Mouse (Mus musculus): ENCODE measurements around the gene Pnkd. TPM values are rescaled to one million over a fixed set of nuclear protein-coding genes. Genes with fewer than 3 reads are reported as not detected.

Pnkd gene
- polyA plus RNA-seq, 1 experiment from 2014 or later: 119 TPM

GRCm38 (mm10) chr1:74249331-74249980, 35.3 kb upstream of the Pnkd start:
- Histone ChIP-seq H3K9me3 (no peaks in the 10 kb centered on the region), H3K36me3 (peaks cover 71% of the 10 kb centered on the region), H3K4me2 (no peak overlapping the region), H3K9ac (no peak overlapping the region), H3K27ac (replicated peaks) (no peak overlapping the region), H3K27me3 (no peaks in the 10 kb centered on the region), H3K4me3 (no peak overlapping the region), H3K4me1 (replicated peaks) (peaks cover 8% of the 10 kb centered on the region; the same call in 1 of the 2 replicates)
- 78% methylated on average over 5 of the region's 5 CpGs for WGBS
- no peak for ATAC-seq (ENCODE audit: low read depth)

- no peak overlapping the region for H3K4me3 ChIP-seq
- no peak for ATAC-seq (ENCODE audit: low read depth)
- 91% methylated on average over 4 of the region's 4 CpGs for whole genome bisulfite sequencing
- no peak overlapping the region for H3K9ac ChIP-seq
- no peak overlapping the region for H3K27ac ChIP-seq (replicated peaks)
- H3K4me2 ChIP-seq: no peak overlapping the region
- H3K36me3 ChIP-seq: peaks cover 77% of the 10 kb centered on the region
- no peaks in the 10 kb centered on the region for H3K9me3 ChIP-seq
- H3K27me3 ChIP-seq: no peaks in the 10 kb centered on the region
- peaks cover 3% of the 10 kb centered on the region; the same call in 1 of the 2 replicates for H3K4me1 ChIP-seq (replicated peaks)
Measured at GRCm38 (mm10) chr1:74250096-74250495, 34.6 kb upstream of the Pnkd start.

GRCm38 (mm10) chr1:74255704-74256345, 28.9 kb upstream of the Pnkd start:
- Histone ChIP-seq H3K4me1 (replicated peaks) (no peaks in the 10 kb centered on the region), H3K9ac (no peak overlapping the region), H3K4me3 (no peak overlapping the region), H3K4me2 (no peak overlapping the region), H3K27me3 (no peaks in the 10 kb centered on the region), H3K36me3 (peaks cover 92% of the 10 kb centered on the region), H3K9me3 (no peaks in the 10 kb centered on the region), H3K27ac (replicated peaks) (no peak overlapping the region)
- no peak for ATAC-seq (ENCODE audit: low read depth)
- 98% methylated on average over 8 of the region's 8 CpGs for WGBS

GRCm38 (mm10) chr1:74256782-74257181, 27.9 kb upstream of the Pnkd start:
- Histone ChIP-seq H3K4me3 (no peak overlapping the region), H3K4me2 (no peak overlapping the region), H3K9me3 (no peaks in the 10 kb centered on the region), H3K27ac (replicated peaks) (no peak overlapping the region), H3K4me1 (replicated peaks) (no peaks in the 10 kb centered on the region), H3K36me3 (peaks cover 92% of the 10 kb centered on the region), H3K27me3 (no peaks in the 10 kb centered on the region), H3K9ac (no peak overlapping the region)
- WGBS: 87% methylated on average over 4 of the region's 4 CpGs
- no peak for ATAC-seq (ENCODE audit: low read depth)

- WGBS: 90% methylated on average over 6 of the region's 6 CpGs
- Histone ChIP-seq H3K27ac (replicated peaks) (no peak overlapping the region), H3K27me3 (no peaks in the 10 kb centered on the region), H3K4me3 (no peak overlapping the region), H3K36me3 (peaks cover 96% of the 10 kb centered on the region), H3K9ac (no peak overlapping the region), H3K4me2 (no peak overlapping the region), H3K9me3 (no peaks in the 10 kb centered on the region), H3K4me1 (replicated peaks) (no peaks in the 10 kb centered on the region)
- ATAC-seq (ENCODE audit: low read depth): no peak
Measured at GRCm38 (mm10) chr1:74262510-74262909, 22.2 kb upstream of the Pnkd start.

- Histone ChIP-seq H3K4me3 (no peak overlapping the region), H3K9ac (no peak overlapping the region), H3K4me1 (replicated peaks) (no peaks in the 10 kb centered on the region), H3K36me3 (peaks cover 62% of the 10 kb centered on the region), H3K9me3 (no peaks in the 10 kb centered on the region), H3K27ac (replicated peaks) (no peak overlapping the region), H3K27me3 (no peaks in the 10 kb centered on the region), H3K4me2 (no peak overlapping the region)
- ATAC-seq (ENCODE audit: low read depth): no peak
- 91% methylated on average over 8 of the region's 8 CpGs for WGBS
Measured at GRCm38 (mm10) chr1:74268750-74269149, 16.0 kb upstream of the Pnkd start.

- Histone ChIP-seq H3K9ac (no peak overlapping the region), H3K27me3 (no peaks in the 10 kb centered on the region), H3K4me3 (no peak overlapping the region), H3K4me2 (no peak overlapping the region), H3K27ac (replicated peaks) (no peak overlapping the region), H3K4me1 (replicated peaks) (no peaks in the 10 kb centered on the region), H3K36me3 (peaks cover 32% of the 10 kb centered on the region), H3K9me3 (no peaks in the 10 kb centered on the region)
- no peak for ATAC-seq (ENCODE audit: low read depth)
- 81% methylated on average over 4 of the region's 4 CpGs for WGBS
Measured at GRCm38 (mm10) chr1:74271659-74272058, 13.1 kb upstream of the Pnkd start.

GRCm38 (mm10) chr1:74275015-74275414, 9.7 kb upstream of the Pnkd start:
- Histone ChIP-seq H3K9me3 (no peaks in the 10 kb centered on the region), H3K4me1 (replicated peaks) (no peaks in the 10 kb centered on the region), H3K27ac (replicated peaks) (no peak overlapping the region), H3K9ac (no peak overlapping the region), H3K27me3 (no peaks in the 10 kb centered on the region), H3K4me3 (no peak overlapping the region), H3K4me2 (no peak overlapping the region), H3K36me3 (peaks cover 18% of the 10 kb centered on the region)
- WGBS: 37% methylated on average over 9 of the region's 9 CpGs
- ATAC-seq (ENCODE audit: low read depth): no peak

GRCm38 (mm10) chr1:74277041-74277440, 7.7 kb upstream of the Pnkd start:
- Histone ChIP-seq H3K27ac (replicated peaks) (no peak overlapping the region), H3K4me1 (replicated peaks) (no peaks in the 10 kb centered on the region), H3K9me3 (no peaks in the 10 kb centered on the region), H3K4me3 (no peak overlapping the region), H3K4me2 (no peak overlapping the region), H3K9ac (no peak overlapping the region), H3K27me3 (no peaks in the 10 kb centered on the region), H3K36me3 (peaks cover 37% of the 10 kb centered on the region)
- WGBS: 70% methylated on average over 6 of the region's 6 CpGs
- no peak for ATAC-seq (ENCODE audit: low read depth)

GRCm38 (mm10) chr1:74277883-74278537, 6.7 kb upstream of the Pnkd start:
- ATAC-seq (ENCODE audit: low read depth): no peak
- Histone ChIP-seq H3K27me3 (no peaks in the 10 kb centered on the region), H3K4me2 (no peak overlapping the region), H3K9ac (no peak overlapping the region), H3K4me3 (no peak overlapping the region), H3K36me3 (peaks cover 46% of the 10 kb centered on the region), H3K27ac (replicated peaks) (no peak overlapping the region), H3K4me1 (replicated peaks) (peaks cover 8% of the 10 kb centered on the region), H3K9me3 (no peaks in the 10 kb centered on the region)
- 53% methylated on average over 8 of the region's 8 CpGs for WGBS

- 94% methylated on average over 10 of the region's 10 CpGs for WGBS
- ATAC-seq (ENCODE audit: low read depth): no peak
- Histone ChIP-seq H3K4me1 (replicated peaks) (peaks cover 13% of the 10 kb centered on the region), H3K9me3 (no peaks in the 10 kb centered on the region), H3K4me3 (no peak within 1 kb of the TSS), H3K27ac (replicated peaks) (no peak within 1 kb of the TSS), H3K9ac (no peak within 1 kb of the TSS), H3K27me3 (no peaks in the 10 kb centered on the region), H3K36me3 (peaks cover 49% of the 10 kb centered on the region), H3K4me2 (no peak within 1 kb of the TSS)
Measured at GRCm38 (mm10) chr1:74278538-74278937, 6.2 kb upstream of the Pnkd start, which contains the start of gene Gpbar1. Gpbar1 (plus strand) TSS chr1:74278550.

GRCm38 (mm10) chr1:74278988-74279387, 5.7 kb upstream of the Pnkd start:
- no peak for ATAC-seq (ENCODE audit: low read depth)
- H3K4me3 ChIP-seq: no peak overlapping the region
- peaks cover 18% of the 10 kb centered on the region for H3K4me1 ChIP-seq (replicated peaks)
- H3K9me3 ChIP-seq: no peaks in the 10 kb centered on the region
- H3K27me3 ChIP-seq: no peaks in the 10 kb centered on the region
- no peak overlapping the region for H3K9ac ChIP-seq
- WGBS: 90% methylated on average over 11 of the region's 11 CpGs
- no peak overlapping the region for H3K27ac ChIP-seq (replicated peaks)
- H3K36me3 ChIP-seq: peaks cover 49% of the 10 kb centered on the region
- H3K4me2 ChIP-seq: no peak overlapping the region
